Mouse (Mus musculus) lung, adult 2 months (tissue): ENCODE data around the gene Kif24.

ENCODE experiments used
- CTCF ChIP-seq: fragments of 200-500 bp; IDR thresholded peaks from 2 replicates; pipeline ENCODE4 v1.5.1; 2011; ENCODE audit warnings: mild to moderate bottlenecking, low read length, control low read depth; ENCODE audit not compliant: insufficient read depth
- POLR2A ChIP-seq: fragments of 200-500 bp; IDR thresholded peaks from 2 replicates; pipeline ENCODE4 v1.6.1; 2011; ENCODE audit warnings: low read depth, mild to moderate bottlenecking, control low read depth, low read length, borderline replicate concordance; ENCODE audit errors: extremely low read depth

DNA sequence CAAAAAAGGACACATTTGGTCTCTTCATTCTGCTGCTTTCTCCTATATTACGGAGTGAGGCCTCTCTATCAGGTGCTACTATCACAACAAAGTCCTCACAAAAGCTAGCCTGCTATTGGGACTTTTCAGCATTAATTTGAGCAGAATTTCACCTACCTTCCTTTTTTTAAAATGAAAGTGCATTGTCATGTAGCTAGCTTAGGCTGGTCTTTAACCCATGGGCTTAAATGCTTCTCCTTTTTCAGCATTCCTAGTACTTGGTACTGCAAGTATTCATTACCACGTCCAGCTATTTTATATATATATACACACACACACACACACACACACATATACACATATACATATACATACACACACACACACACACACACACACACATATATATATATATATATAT is 106.0 kb downstream of the Kif24 start:
- no peak for TF ChIP-seq CTCF
- TF ChIP-seq POLR2A = no peak
